Comparison of ENCODE assay signal across 10 mouse cellular contexts in the genomic region with DNA sequence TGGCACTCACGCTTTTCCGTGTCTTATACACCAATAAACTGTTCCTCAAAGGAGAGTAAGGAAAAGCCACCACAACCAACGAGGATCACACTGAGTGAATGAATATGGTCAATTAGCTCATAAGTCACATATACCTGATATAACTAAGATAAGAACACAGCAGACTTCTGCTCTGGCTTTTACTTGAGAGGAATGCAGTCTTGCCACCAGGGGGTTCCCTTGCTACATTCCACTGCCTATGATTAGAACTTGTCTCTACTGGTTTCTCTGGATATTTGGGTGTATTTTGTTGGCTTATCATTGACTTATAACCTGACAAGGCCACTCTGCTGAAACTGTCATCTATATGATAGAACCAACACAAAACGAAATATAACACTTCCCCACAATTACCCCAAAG. TPM values are rescaled to one million over a fixed set of nuclear protein-coding genes. Genes with fewer than 3 reads are reported as not detected.
DNase-seq lines count a peak whose midpoint lies in the region; ATAC-seq and TF ChIP-seq lines count a peak whose summit lies in the region.
"Had no signal": no experiment of that assay in that cellular context is flagged by ENCODE, and none has a peak within 500 bp of the region (broad histone marks: within the 10 kb centered on the region; RNA-seq: fewer than 3 reads in every experiment).

No protein-coding gene starts in this region.

- WGBS in heart, postnatal 0 days, result 53% methylated on average over 4 of the region's 4 CpGs
- WGBS in embryonic facial prominence, embryonic 10.5 days, result 73% methylated on average over 4 of the region's 4 CpGs

- peak; percentile 59 for TF ChIP-seq CTCF in heart, postnatal 0 days (IDR thresholded peaks at IDR 0.05; ENCODE audit: low read depth)
- peak in 1 of 3 experiments; percentile 32; a peak in 2 of 6 replicates for TF ChIP-seq CTCF in MEL (IDR thresholded peaks at IDR 0.05 in 2 of 3, conservative IDR thresholded peaks at IDR 0.05 in 1 of 3; ENCODE audit: control insufficient read depth in 1 of 3, insufficient read depth in 1 of 3, low read depth in 2 of 3, low read length in 3 of 3, poor library complexity in 1 of 3, severe bottlenecking in 1 of 3)

- ATAC-seq in heart, postnatal 0 days (ENCODE audit: insufficient read depth, low read depth), result no peak

- no peaks in the 10 kb centered on the region for H3K4me1 ChIP-seq in heart, postnatal 0 days (ENCODE audit: control insufficient read depth, insufficient read depth)
- H3K4me1 ChIP-seq in MEL (ENCODE audit: control insufficient read depth in 1 of 2, insufficient read depth in 2 of 2, low read length in 2 of 2), result no peaks in the 10 kb centered on the region
- no peaks in the 10 kb centered on the region for H3K4me1 ChIP-seq in embryonic facial prominence, embryonic 10.5 days
- H3K4me1 ChIP-seq: midbrain, embryonic 12.5 days had no signal

- no peak for TF ChIP-seq POLR2A in MEL (IDR thresholded peaks at IDR 0.05; ENCODE audit: control insufficient read depth in 1 of 2, insufficient read depth in 1 of 2, low read depth in 1 of 2, low read length in 2 of 2, poor library complexity in 1 of 2)

- no peaks in the 10 kb centered on the region for H3K36me3 ChIP-seq in heart, postnatal 0 days (replicated peaks; ENCODE audit: control insufficient read depth, insufficient read depth, low read length)
- no peaks in the 10 kb centered on the region for H3K36me3 ChIP-seq in MEL (ENCODE audit: control insufficient read depth in 1 of 2, insufficient read depth in 2 of 2, low read length in 2 of 2)
- no peaks in the 10 kb centered on the region for H3K36me3 ChIP-seq in embryonic facial prominence, embryonic 10.5 days (replicated peaks)
- H3K36me3 ChIP-seq: midbrain, embryonic 12.5 days had no signal

- H3K4me3 ChIP-seq in heart, postnatal 0 days (ENCODE audit: low read depth, low read length), result no peak overlapping the region
- H3K4me3 ChIP-seq in MEL (ENCODE audit: control insufficient read depth in 1 of 2, insufficient read depth in 1 of 2, low read depth in 2 of 2, low read length in 2 of 2), result no peak overlapping the region
- H3K4me3 ChIP-seq in embryonic facial prominence, embryonic 10.5 days, result no peak overlapping the region
- H3K4me3 ChIP-seq: midbrain, embryonic 12.5 days had no signal

- no peaks in the 10 kb centered on the region for H3K27me3 ChIP-seq in heart, postnatal 0 days (ENCODE audit: control insufficient read depth, insufficient read depth, low read length)
- no peaks in the 10 kb centered on the region for H3K27me3 ChIP-seq in MEL (ENCODE audit: control insufficient read depth in 1 of 2, insufficient read depth in 2 of 2, low read length in 2 of 2)
- no peaks in the 10 kb centered on the region for H3K27me3 ChIP-seq in embryonic facial prominence, embryonic 10.5 days (replicated peaks; ENCODE audit: low read depth, poor library complexity, severe bottlenecking)
- H3K27me3 ChIP-seq: midbrain, embryonic 12.5 days had no signal

- H3K4me2 ChIP-seq in heart, postnatal 0 days (ENCODE audit: low read depth, low read length), result no peak overlapping the region
- H3K4me2 ChIP-seq: midbrain, embryonic 12.5 days had no signal

- intact Hi-C loops in heart, postnatal 25 days (cut with DNase I), result loop anchor here (2.0 kb wide), 1 partner anchor 314 kb away; no protein-coding TSS in a partner anchor

- H3K27ac ChIP-seq in heart, postnatal 0 days (ENCODE audit: low read depth), result no peak overlapping the region
- no peak overlapping the region for H3K27ac ChIP-seq in MEL (ENCODE audit: control insufficient read depth, low read depth, low read length)
- H3K27ac ChIP-seq in embryonic facial prominence, embryonic 10.5 days (replicated peaks), result no peak overlapping the region
- H3K27ac ChIP-seq: midbrain, embryonic 12.5 days had no signal

- DNase-seq in heart, postnatal 0 days (ENCODE audit: low spot score), result no peak
- no peak for DNase-seq in heart, postnatal 25 days (ENCODE audit: low spot score)
- DNase-seq in MEL (ENCODE audit: low read depth, low spot score), result no peak
- peak; percentile 36 for DNase-seq in embryonic facial prominence, embryonic 10.5 days (ENCODE audit: low spot score)
- peak; percentile 31 for DNase-seq in layer of hippocampus, adult 9-10 months (ENCODE audit: low spot score)
- DNase-seq in mesoderm, embryonic 11.5 days (ENCODE audit: low read depth, low spot score), result peak; percentile 34
- DNase-seq in cerebellum, adult 8-10 months, result no peak
- DNase-seq in spleen, adult 12 weeks (ENCODE audit: low spot score), result no peak

- H3K9me3 ChIP-seq in heart, postnatal 0 days (replicated peaks; ENCODE audit: control insufficient read depth, low read length), result no peaks in the 10 kb centered on the region
- no peaks in the 10 kb centered on the region for H3K9me3 ChIP-seq in MEL (replicated peaks; ENCODE audit: insufficient read depth, low read length)
- H3K9me3 ChIP-seq in embryonic facial prominence, embryonic 10.5 days, result no peaks in the 10 kb centered on the region
- H3K9me3 ChIP-seq: midbrain, embryonic 12.5 days had no signal

- peak; percentile 25 for TF ChIP-seq RAD21 in MEL (IDR thresholded peaks at IDR 0.05; ENCODE audit: low read depth, low read length)

- no peak for TF ChIP-seq EP300 in heart, postnatal 0 days (IDR thresholded peaks at IDR 0.05; ENCODE audit: low read depth)
- no peak for TF ChIP-seq EP300 in MEL (IDR thresholded peaks at IDR 0.05; ENCODE audit: low read depth in 1 of 2, low read length in 2 of 2)

- no peaks in the 10 kb centered on the region for H3K79me2 ChIP-seq in MEL (ENCODE audit: control insufficient read depth, insufficient read depth, low read length, poor library complexity)

- no peak overlapping the region for H3K9ac ChIP-seq in heart, postnatal 0 days (replicated peaks; ENCODE audit: low read depth, low read length)
- no peak overlapping the region for H3K9ac ChIP-seq in MEL (ENCODE audit: control insufficient read depth, low read depth, low read length, poor library complexity, severe bottlenecking)
- H3K9ac ChIP-seq: midbrain, embryonic 12.5 days had no signal

TF ChIP-seq in MEL, 35 proteins besides CTCF, POLR2A, EP300 and RAD21:
- TF ChIP-seq SMC3 (IDR thresholded peaks at IDR 0.05; ENCODE audit: low read depth, low read length) (peak; percentile 35), ZMIZ1 (IDR thresholded peaks at IDR 0.05; ENCODE audit: low read depth, low read length) (no peak), GATA1 (IDR thresholded peaks at IDR 0.05; ENCODE audit: low read depth, low read length) (no peak)

RNA-seq across cellular contexts. Expression of gene Ifi44l, which starts 12.4 kb away (rescaled TPM):
- total RNA-seq in heart, postnatal 0 days (2014; rRNA removed; ENCODE audit: low replicate concordance), result not detected in 2 replicates
- not detected in 2 replicates for polyA plus RNA-seq in heart, postnatal 0 days (2015; fragmentation: Nextera tagmentation; extraction: Ambion mirVana)
- not detected for total RNA-seq in heart, postnatal 25 days (2021)
- total RNA-seq in MEL (2012; rRNA removed), result not detected in 2 replicates
- not detected for polyA plus RNA-seq in MEL (2012; ENCODE audit: insufficient read depth in 1 of 2, insufficient read length in 2 of 2, low read depth in 1 of 2, low replicate concordance in 2 of 2, missing spikeins in 1 of 2)
- polyA plus RNA-seq in embryonic facial prominence, embryonic 10.5 days (2016; fragmentation: Nextera tagmentation; extraction: Ambion mirVana), result not detected in 2 replicates
- polyA plus RNA-seq: heart, embryonic 14.5 days; midbrain, embryonic 12.5 days had no signal

RNA-seq across cellular contexts. Expression of gene Ifi44, which starts 25.3 kb away (rescaled TPM):
- total RNA-seq in heart, postnatal 0 days (2014; rRNA removed; ENCODE audit: low replicate concordance), result 3.7 and 9.7 TPM in 2 replicates
- 1.0 and 1.5 TPM in 2 replicates for polyA plus RNA-seq in heart, postnatal 0 days (2015; fragmentation: Nextera tagmentation; extraction: Ambion mirVana)
- under 1 TPM; 0.36 to 0.81 TPM for total RNA-seq in heart, postnatal 25 days (2021)
- not detected in 2 replicates for total RNA-seq in MEL (2012; rRNA removed)
- polyA plus RNA-seq in MEL (2012; ENCODE audit: insufficient read depth in 1 of 2, insufficient read length in 2 of 2, low read depth in 1 of 2, low replicate concordance in 2 of 2, missing spikeins in 1 of 2), result not detected
- not detected in 2 replicates for polyA plus RNA-seq in embryonic facial prominence, embryonic 10.5 days (2016; fragmentation: Nextera tagmentation; extraction: Ambion mirVana)

Comparison
In these comparisons a context has a peak if more than half of its experiments do, and no peak if none do; other contexts are left out.
1. DNase-seq: peak in embryonic facial prominence, embryonic 10.5 days (single experiment), layer of hippocampus, adult 9-10 months (single experiment) and mesoderm, embryonic 11.5 days (single experiment); none in heart, postnatal 0 days (single experiment), heart, postnatal 25 days (single experiment), MEL (single experiment), cerebellum, adult 8-10 months (single experiment) and spleen, adult 12 weeks (single experiment).